Mouse (Mus musculus) adrenal gland, postnatal 14 days (tissue): ENCODE data around the gene Hcn1. TPM values are rescaled to one million over a fixed set of nuclear protein-coding genes. Genes with fewer than 3 reads are reported as not detected.

Experiments
- DNase-seq: peaks from one replicate; pipeline ENCODE4 v3.0.0; 2021; ENCODE audit warnings: mixed read lengths
- total RNA-seq: library from RNA; stranded (reverse); gene quantifications from 2 replicates; pipeline ENCODE4 v1.2.3, GENCODE M21; 2021

Gene Hcn1
- total RNA-seq, 1 experiment from 2014 or later = 0.11 TPM

GRCm38 (mm10) chr13:117705573-117705972 lies 103.5 kb downstream of the Hcn1 start:
- no peak for DNase-seq

DNA sequence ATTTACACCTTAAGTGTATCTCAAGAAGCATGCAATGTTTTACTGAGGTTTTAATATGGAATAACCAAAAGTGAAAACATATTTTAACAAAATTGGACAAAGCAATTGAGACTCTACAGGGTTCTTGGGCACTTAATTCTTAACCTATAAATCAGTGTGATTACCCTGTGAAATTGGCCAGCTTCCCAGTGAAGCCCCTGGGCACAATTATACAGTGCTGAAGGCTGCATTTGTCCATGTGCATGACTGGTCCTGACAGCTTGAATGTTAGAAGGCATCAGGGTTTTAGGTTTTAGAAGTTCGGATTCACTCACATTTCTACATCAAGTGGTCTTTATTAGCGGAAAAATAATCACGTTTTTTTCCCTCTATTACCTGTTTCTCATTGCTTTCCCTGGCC lies 103.9 kb downstream of the Hcn1 start:
- DNase-seq = no peak

GRCm38 (mm10) chr13:117706496-117706895 lies 104.4 kb downstream of the Hcn1 start:
- no peak for DNase-seq

GRCm38 (mm10) chr13:117706986-117707738 lies 105.0 kb downstream of the Hcn1 start:
- DNase-seq = no peak

DNA sequence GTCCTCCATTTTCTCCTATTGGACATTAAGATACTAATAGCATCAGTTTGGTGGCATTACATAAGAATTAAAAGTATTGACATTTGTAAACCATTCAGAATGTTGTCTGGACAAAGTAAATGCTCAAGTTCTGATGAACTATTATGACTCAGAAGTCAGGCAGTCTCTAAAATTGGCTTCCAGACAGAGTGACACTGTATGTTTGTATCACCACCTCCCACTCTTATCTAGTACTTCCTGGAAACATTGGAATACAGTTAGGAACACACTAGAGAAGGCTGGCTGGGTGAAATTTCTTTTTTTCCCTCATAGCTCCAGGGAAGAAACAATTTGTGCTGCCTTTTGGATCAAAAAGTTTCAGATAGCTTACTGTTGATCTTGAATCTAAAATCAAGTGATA lies 108.7 kb downstream of the Hcn1 start:
- no peak for DNase-seq

DNA sequence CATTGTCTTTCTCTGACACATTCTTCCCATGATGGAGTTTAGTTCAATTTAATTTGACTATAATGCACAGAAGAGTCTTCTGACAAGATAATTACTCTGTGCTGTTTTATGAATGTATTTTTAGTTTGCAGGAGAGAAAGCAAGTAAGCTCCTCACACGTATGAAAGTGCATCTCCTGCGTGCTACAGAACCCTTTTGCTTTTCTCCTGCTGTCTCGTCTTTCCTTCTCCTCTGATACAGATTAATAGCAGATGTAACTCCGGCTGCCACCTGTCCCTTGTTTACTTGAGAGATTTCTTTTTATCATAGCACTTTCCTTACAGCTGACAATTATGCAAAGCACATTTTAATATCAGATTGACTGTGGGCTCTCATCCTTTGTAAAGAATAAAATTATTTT lies 120.0 kb downstream of the Hcn1 start:
- DNase-seq = no peak

DNA sequence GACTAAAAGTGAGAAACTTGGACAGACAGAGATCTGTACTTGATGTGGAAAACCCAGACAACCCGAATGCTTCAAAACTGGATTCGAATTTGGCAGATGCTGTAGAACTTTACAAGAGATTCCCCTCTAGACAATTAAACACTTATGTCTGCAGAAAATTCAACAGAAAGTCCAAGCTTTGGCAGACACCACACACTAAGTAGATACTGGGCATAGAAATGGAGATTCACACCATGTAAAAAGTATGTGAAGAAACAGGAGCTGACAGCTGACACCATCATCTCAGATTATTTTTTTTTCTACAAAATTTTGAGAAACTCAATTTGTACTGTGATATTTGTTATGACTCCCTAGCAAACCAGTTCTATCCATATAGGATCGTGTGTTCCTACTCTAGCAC lies 122.0 kb downstream of the Hcn1 start:
- no peak for DNase-seq

DNA sequence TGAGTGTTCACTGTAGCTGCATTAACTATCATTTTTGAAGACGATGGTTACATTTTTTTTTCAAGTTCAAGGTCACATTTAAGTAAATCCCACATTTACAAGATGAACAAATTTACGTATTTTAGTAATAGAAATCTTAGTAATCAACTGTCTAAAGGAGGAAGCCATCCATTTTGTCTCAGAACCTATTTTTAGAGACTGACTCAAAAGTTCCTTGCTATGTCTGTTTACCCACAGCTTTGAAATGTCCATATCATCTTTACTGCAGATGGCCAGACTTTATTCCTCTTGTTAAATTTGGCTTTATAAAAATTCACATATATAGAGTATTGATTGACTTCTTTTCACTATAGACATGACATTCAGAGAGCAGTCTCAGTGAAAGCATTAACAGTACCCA lies 126.3 kb downstream of the Hcn1 start:
- no peak for DNase-seq

GRCm38 (mm10) chr13:117732738-117733137 lies 130.6 kb downstream of the Hcn1 start:
- DNase-seq = no peak

- DNase-seq = no peak
These were observed 142.3 kb downstream of the Hcn1 start for GRCm38 (mm10) chr13:117744451-117744850.

GRCm38 (mm10) chr13:117745173-117745572 lies 143.1 kb downstream of the Hcn1 start:
- DNase-seq = no peak

GRCm38 (mm10) chr13:117765487-117765886 lies 163.4 kb downstream of the Hcn1 start:
- no peak for DNase-seq

DNA sequence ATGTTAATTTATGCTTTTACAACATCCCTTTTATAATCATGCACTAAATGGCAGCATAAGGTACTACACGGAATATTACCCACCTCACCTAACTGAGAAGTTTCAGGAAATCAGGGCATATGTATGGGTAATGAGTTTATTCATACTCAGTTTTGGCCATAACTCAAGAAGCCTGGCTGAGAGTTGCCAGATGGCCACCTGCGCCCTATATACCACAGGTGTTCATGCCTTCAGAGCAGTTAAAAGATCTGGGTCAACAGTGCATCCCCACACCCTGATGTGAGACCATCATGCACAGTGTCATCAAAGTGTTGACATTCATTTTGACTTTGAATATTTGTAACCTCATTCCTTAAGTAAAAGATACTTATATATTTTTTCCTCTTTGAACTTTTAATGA lies 183.3 kb downstream of the Hcn1 start:
- no peak for DNase-seq

GRCm38 (mm10) chr13:117792861-117793260 lies 190.7 kb downstream of the Hcn1 start:
- DNase-seq = no peak

DNA sequence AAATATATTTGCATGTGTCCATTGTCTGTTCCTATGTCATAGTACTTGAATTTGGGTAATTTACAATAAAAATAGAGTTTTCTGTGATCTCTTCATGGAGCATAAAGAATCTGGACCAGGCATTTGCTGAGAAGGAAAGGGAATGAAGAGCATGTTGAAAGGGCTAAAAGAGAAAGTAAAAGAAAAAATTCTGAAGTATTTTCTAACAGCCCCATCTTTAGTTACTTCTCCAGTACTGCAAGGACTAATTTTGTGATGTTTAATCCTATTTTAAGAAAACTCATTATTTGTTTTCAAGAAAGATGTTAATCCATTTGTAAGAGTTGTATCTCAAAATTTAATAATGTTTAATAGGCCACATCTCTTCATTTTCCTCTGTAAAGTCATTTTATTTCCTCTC lies 198.9 kb downstream of the Hcn1 start:
- no peak for DNase-seq

DNA sequence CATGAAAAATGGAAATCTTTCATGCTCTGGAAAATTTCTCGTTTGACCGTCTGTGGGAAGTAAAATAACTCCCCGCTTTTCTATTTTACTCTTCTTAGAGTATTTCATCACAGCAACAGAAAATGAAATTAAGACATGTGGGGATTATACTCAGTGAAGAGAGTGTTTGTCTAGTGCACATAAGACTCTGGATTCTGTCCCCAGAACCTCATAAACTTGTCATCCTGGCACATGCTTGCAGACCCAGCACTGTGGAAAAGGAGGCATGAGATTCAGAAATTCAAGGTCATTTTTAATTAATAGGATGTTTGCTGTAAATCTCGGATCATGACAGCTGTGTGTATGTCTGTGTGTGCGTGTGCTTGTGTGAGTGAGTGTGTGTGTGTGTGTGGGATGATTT lies 225.5 kb downstream of the Hcn1 start:
- DNase-seq = no peak

- DNase-seq = no peak
These were observed 234.5 kb downstream of the Hcn1 start for GRCm38 (mm10) chr13:117836658-117837057.

GRCm38 (mm10) chr13:117838264-117838663 lies 236.1 kb downstream of the Hcn1 start:
- no peak for DNase-seq

GRCm38 (mm10) chr13:117842366-117842765 lies 240.2 kb downstream of the Hcn1 start:
- no peak for DNase-seq

DNA sequence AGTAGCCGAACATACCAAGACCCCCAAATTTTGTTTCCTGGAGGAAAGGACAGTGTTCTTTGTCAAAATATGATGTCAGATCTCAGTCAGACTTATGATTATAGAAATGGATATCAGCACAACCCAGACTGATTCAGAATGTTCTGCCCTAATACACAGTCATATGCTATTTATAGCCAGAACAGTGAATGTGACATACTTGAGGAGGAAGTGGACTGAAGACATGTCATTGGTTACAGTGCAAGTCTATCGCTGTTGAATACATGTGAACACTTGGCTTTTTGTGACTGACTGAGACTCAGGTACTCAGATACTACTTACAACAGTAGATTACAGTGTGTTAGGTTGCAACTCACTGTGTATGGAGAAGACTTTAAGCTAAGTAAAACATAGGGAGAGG lies 245.2 kb downstream of the Hcn1 start:
- no peak for DNase-seq

- DNase-seq = no peak
These were observed 246.6 kb downstream of the Hcn1 start for GRCm38 (mm10) chr13:117848757-117849156.

DNA sequence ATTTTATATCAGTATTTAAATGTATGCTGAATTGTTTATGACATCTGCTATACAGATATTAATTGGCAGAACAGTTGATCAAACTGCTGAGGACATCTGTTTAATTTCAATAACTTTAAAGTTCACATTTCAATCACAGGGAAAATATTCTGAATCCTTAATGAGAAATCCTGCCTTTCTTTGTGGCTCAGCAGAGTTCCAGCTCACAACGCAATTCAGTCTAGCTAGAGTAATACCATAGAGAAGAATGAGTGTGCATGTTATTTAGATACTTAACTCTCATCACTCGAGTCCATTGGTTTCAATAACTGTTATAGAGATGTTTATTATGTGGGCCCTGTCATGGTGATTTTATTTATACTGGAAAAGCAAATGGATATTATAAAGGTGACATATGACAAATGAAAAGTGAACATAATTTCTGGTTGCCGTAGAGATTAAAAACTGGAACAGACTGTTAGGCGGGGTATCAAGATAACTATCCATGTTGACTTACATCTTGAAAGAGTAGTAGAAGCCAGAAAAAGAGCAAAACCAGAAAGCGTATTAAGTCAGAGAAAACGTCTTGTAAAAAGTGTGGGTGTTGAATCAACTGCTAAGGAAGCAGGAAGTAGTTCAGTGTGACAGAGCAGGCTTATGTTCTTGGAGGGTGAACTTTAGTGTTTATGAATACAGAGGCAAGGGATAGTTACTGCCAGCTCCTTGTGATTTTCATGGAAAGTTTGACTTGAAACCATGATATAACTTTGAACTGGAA lies 250.0 kb downstream of the Hcn1 start:
- no peak for DNase-seq

DNA sequence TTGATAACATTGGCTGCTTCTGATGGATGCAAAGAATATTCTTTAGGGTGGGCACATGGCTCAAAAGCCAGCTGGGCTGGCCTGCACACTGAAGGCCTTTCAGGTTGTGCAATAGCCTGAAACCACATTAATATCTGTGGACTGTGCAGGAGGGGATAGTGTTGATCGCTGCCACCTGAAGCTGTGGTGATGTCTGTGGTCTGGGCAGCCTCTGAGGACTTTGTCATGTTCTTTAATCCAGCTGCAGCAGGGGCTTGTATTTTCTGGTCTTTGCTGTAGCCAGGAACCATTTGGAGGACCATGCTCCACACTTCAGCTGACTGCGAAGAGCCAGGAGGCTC lies 250.6 kb downstream of the Hcn1 start:
- DNase-seq = no peak

- no peak for DNase-seq
These were observed 256.3 kb downstream of the Hcn1 start for GRCm38 (mm10) chr13:117858416-117858815.
